Mouse (Mus musculus) midbrain, embryonic 12.5 days (tissue): ENCODE data around the gene Csf2rb2. TPM values are rescaled to one million over a fixed set of nuclear protein-coding genes. Genes with fewer than 3 reads are reported as not detected.
"Not testable (repeated sequence)": the region's sequence is repeated elsewhere in the genome, so short reads cannot be mapped to it uniquely, and the experiment has no call there.

Experiments used
- ATAC-seq: fragments of 200-750 bp; cut with Nextera tagmentation; 2 replicates; pipeline ENCODE4 v1.8.0; 2017; ENCODE audit warnings: low read depth, moderate TSS enrichment, moderate library complexity; ENCODE audit not compliant: low FRiP score
- H3K27ac ChIP-seq: fragments of 300-500 bp; sonication (generic); replicated peaks from 2 replicates; pipeline ENCODE4 v1.5.1; 2016; ENCODE audit warnings: mild to moderate bottlenecking
- H3K27me3 ChIP-seq: fragments of 300-500 bp; sonication (generic); 2 replicates; pipeline ENCODE4 v1.6.1; 2016; ENCODE audit warnings: mild to moderate bottlenecking
- H3K36me3 ChIP-seq: fragments of 300-500 bp; sonication (generic); 2 replicates; pipeline ENCODE4 v1.6.1; 2016
- H3K4me1 ChIP-seq: fragments of 300-500 bp; sonication (generic); 2 replicates; pipeline ENCODE4 v1.6.1; 2016
- H3K4me2 ChIP-seq: fragments of 300-500 bp; sonication (generic); replicated peaks from 2 replicates; pipeline ENCODE4 v1.6.1; 2016; ENCODE audit warnings: mild to moderate bottlenecking, moderate library complexity
- H3K4me3 ChIP-seq: fragments of 300-500 bp; sonication (generic); 2 replicates; pipeline ENCODE4 v1.5.1; 2016; ENCODE audit warnings: mild to moderate bottlenecking
- H3K9ac ChIP-seq: fragments of 300-500 bp; sonication (generic); replicated peaks from 2 replicates; pipeline ENCODE4 v1.6.1; 2016; ENCODE audit warnings: mild to moderate bottlenecking, moderate library complexity
- H3K9me3 ChIP-seq: fragments of 300-500 bp; sonication (generic); 2 replicates; pipeline ENCODE4 v1.6.1; 2016; ENCODE audit warnings: mild to moderate bottlenecking
- WGBS: fragments of 180-500 bp; shearing (Covaris S2); methylation state at CpG from one replicate; pipeline ENCODE4 v1.1.7; 2016; 5-methylcytosine and 5-hydroxymethylcytosine counted together
- polyA plus RNA-seq: library from polyadenylated mRNA; unstranded; fragments of >200 nt; fragmentation: Nextera tagmentation; extraction: Ambion mirVana; gene quantifications from 2 replicates; pipeline ENCODE4 v1.2.1, GENCODE M21; 2016

Csf2rb2 gene
- polyA plus RNA-seq = 0.18 and 0.52 TPM in 2 replicates

DNA sequence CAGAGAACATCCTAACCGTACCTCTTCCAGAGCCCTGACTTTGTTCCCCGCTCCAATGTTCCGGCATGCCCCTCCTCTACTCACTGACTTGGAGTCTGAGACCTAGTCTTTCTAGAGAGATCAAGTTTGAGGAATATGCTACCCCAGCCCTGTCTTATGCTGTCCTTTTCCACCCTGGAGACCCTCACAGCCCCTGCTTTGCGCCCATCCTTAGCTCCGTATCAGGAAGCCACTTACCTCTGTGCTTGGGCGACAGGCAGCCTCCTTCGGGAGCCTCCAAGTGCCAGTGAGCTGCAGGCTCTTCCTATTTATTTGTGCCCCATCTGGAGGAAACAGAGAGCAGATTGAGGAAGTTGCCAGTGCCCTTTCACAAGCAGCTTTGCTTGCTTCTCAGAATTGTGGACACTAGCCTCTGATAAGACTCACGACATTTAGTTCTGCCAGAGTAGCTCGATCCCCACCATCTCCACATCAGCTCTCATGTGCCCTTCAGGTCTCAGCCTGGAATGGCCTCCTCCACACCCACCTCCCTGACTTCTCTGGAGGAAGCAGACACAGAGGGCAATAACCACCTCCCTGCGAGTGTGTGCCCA lies at the start of gene Csf2rb2:
Csf2rb2 (minus strand) TSS at position 381 of the 593 bp plus-strand sequence.
- Histone ChIP-seq H3K27ac (no peak within 1 kb of the TSS), H3K4me2 (no peak within 1 kb of the TSS), H3K27me3 (no peaks in the 10 kb centered on the region; the same call in 1 of the 2 replicates), H3K36me3 (no peaks in the 10 kb centered on the region), H3K9ac (no peak within 1 kb of the TSS), H3K9me3 (no peaks in the 10 kb centered on the region), H3K4me1 (no peaks in the 10 kb centered on the region), H3K4me3 (no peak within 1 kb of the TSS)
- ATAC-seq = no peak
- WGBS = 88% methylated on average over 10 of the region's 10 CpGs

DNA sequence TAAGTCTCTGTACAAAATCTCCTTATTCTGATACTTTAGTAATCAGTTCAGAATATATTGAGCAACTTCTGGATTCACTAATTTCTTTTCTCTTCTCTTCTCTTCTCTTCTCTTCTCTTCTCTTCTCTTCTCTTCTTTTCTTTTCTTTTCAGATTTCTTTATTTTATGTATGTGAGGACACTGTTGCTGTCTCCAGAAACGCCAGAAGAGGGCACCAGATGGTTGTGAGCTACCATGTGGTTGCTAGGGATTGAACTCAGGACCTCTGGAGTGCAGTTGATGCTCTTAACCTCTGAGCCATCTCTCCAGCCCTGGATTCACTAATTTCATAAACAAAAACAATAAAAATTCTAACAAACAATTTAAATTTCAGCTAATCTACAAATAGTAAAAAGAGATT lies 49.4 kb upstream of the Csf2rb2 start:
- Histone ChIP-seq H3K4me1 (no peaks in the 10 kb centered on the region), H3K4me2 (no peak overlapping the region), H3K27me3 (no peaks in the 10 kb centered on the region), H3K27ac (no peak overlapping the region), H3K4me3 (no peak overlapping the region), H3K9me3 (no peaks in the 10 kb centered on the region), H3K36me3 (no peaks in the 10 kb centered on the region), H3K9ac (no peak overlapping the region)
- no peak for ATAC-seq
- WGBS = 4% methylated on average over 1 of the region's 1 CpGs

DNA sequence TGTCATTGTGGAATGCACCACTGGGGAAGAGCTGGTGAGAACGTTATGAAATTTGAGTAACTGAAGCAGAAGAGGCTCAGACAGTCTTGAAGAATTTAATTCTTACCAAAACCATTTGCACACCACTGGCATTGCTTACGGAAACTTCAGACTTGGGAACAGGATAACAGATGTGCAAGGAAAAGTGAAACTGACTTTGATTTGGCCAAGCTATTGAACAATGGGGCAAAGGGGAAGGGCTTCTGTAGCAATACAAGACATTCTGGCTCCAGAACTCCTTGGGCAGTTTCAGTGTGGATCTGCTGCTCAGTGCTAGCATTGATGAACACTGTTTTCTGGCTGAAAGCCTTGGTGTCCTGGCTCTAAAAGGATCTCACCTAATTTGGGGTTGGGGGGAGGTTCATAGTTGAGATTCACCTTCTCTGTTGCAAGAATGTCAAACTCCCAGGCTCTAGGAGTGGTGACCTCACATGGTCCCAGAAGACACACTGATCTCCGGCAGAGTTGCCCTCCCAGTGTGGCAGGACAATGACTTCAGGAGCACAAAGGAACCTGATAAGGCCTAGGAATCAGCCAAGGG lies 46.2 kb upstream of the Csf2rb2 start:
- no peaks in the 10 kb centered on the region for H3K9me3 ChIP-seq
- WGBS = 67% methylated on average over 3 of the region's 3 CpGs
- no peak overlapping the region for H3K4me2 ChIP-seq
- no peak for ATAC-seq
- no peaks in the 10 kb centered on the region for H3K27me3 ChIP-seq
- H3K36me3 ChIP-seq = no peaks in the 10 kb centered on the region
- no peak overlapping the region for H3K27ac ChIP-seq
- no peaks in the 10 kb centered on the region for H3K4me1 ChIP-seq
- no peak overlapping the region for H3K4me3 ChIP-seq
- no peak overlapping the region for H3K9ac ChIP-seq

DNA sequence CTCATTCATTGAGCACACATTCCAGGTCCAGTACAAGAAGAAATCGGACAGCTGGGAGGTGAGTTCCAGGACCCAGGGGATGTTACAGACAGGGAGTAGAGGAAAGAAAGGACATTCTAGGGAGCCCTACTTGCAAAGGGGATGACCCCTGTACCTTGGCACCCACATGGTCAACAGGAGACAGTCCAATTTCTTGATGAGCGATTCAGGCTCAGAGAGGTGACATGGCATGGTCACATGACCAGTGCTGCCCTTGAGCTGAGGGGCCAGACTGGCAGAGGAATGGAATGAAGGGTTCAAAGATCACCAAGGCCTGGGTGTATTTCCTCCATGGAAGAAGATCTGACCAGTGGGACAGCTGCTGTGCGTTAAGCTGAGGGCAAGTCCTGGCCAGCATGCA lies 39.0 kb upstream of the Csf2rb2 start:
- Histone ChIP-seq H3K9me3 (no peaks in the 10 kb centered on the region), H3K27me3 (no peaks in the 10 kb centered on the region), H3K4me1 (no peaks in the 10 kb centered on the region), H3K9ac (no peak overlapping the region), H3K4me3 (no peak overlapping the region), H3K36me3 (no peaks in the 10 kb centered on the region), H3K4me2 (no peak overlapping the region), H3K27ac (no peak overlapping the region)
- no peak for ATAC-seq
- WGBS = 91% methylated on average over 3 of the region's 3 CpGs

DNA sequence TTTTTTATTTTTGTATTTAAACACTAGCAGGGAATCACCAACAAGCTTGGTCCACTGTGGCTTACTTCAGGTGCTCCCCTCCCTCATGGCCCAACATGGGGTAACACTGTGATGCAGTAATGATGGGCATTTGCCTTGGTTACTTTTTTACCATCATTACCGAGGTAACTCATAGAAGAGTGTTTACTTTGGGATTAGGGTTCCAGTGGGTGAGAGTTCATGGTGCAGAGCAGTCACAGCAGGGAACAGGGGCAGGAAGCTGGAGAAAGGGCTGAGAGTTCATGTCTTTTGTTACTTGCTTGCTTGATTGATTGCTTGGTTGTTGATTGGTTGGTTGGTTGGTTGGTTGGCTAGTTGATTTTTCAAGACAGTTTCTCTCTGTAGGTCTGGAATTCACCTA lies 38.2 kb upstream of the Csf2rb2 start:
- no peaks in the 10 kb centered on the region for H3K4me1 ChIP-seq
- ATAC-seq = no peak
- no peaks in the 10 kb centered on the region for H3K9me3 ChIP-seq
- H3K4me2 ChIP-seq = no peak overlapping the region
- H3K27me3 ChIP-seq = no peaks in the 10 kb centered on the region
- WGBS = 15% methylated on average over 1 of the region's 1 CpGs
- no peak overlapping the region for H3K27ac ChIP-seq
- no peak overlapping the region for H3K9ac ChIP-seq
- H3K36me3 ChIP-seq = no peaks in the 10 kb centered on the region
- H3K4me3 ChIP-seq = no peak overlapping the region

DNA sequence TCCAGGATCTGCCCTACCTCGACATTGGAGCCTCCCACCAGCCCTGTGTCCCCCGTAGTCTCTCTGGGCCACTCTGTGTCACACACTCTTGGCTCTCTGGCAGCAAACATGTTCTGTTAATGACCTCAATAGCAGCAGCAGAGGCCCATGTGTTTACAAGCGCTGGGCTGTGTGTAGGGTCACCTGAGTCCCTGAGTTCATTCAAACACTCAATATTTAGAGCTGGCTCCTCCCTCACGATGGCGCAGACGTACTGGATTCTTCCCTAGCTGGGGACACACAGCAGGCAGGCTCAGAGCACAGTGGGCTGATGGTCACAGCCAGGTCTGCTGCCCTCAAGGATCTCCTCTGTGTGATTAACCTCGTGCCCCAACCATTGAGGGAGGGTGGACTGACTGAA lies 35.4 kb upstream of the Csf2rb2 start:
- not testable (repeated sequence) for H3K27me3 ChIP-seq, H3K4me1 ChIP-seq, H3K4me3 ChIP-seq, H3K9ac ChIP-seq, H3K9me3 ChIP-seq, H3K4me2 ChIP-seq, ATAC-seq, H3K36me3 ChIP-seq, H3K27ac ChIP-seq
- 67% methylated on average over 7 of the region's 7 CpGs for WGBS

DNA sequence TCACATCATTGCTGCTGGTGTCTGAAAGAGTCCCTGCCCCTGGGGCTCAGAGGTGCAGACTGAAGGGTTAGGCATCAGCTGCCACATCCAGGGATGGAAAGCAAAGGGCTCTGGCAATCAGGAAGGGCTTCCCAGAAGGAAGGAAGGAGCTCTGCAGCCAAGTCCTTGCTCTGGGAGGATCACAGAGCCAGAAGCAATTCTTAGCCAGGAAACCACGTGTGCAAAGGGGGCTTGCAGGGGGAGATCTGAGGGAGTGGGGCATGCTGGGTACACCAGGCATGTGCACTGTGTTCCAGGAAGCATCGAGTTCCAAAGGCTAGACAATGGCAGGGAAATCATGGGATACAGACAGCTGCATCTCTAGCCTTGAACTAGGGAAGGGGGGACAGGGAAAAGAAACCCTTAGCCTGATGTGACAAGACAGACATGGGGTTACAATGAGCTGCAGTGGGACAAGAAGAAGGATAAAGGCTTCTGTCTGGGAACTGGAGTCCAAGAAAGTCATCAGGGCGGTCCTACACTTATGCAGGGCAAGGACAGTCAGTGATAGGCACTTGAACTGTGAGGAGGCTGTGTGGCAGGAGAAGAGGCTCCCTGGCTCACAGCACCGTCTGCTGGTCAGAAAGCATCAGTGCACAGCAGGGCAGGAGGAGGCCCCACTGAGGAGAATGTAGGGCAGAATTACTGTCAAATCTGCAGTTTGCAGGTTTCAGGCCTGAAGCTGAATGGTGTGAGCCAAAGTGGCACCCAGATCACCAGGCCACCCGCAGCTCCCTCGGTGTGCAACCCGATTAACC lies 34.3 kb upstream of the Csf2rb2 start:
- not testable (repeated sequence) for H3K36me3 ChIP-seq, H3K9me3 ChIP-seq, H3K4me2 ChIP-seq, H3K27ac ChIP-seq, ATAC-seq, H3K27me3 ChIP-seq, H3K4me1 ChIP-seq, H3K4me3 ChIP-seq, H3K9ac ChIP-seq
- WGBS = 46% methylated on average over 7 of the region's 7 CpGs

DNA sequence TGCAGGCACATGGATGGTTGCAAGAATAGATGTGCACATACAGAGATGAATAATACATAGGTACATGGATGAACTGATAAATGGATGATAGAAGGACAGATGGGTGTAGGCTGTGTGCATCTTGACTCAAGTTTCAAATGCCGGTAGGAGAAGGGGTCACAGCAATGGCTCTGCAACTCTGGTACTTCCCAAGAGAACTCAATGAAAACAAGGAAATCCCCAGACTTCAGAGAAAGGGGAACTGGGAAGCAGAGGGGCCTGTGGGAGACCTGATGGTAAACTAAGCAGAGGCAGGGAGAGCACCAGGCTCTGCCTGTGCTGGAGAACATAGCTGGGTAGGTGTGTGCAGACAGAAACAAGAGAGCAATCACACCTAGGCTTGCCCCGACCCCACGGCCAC lies 28.9 kb upstream of the Csf2rb2 start:
- ATAC-seq = no peak
- Histone ChIP-seq H3K4me1 (no peaks in the 10 kb centered on the region), H3K4me2 (no peak overlapping the region), H3K27me3 (no peaks in the 10 kb centered on the region), H3K4me3 (no peak overlapping the region), H3K27ac (no peak overlapping the region), H3K9ac (no peak overlapping the region), H3K9me3 (no peaks in the 10 kb centered on the region), H3K36me3 (no peaks in the 10 kb centered on the region)
- whole genome bisulfite sequencing = 85% methylated on average over 3 of the region's 3 CpGs

DNA sequence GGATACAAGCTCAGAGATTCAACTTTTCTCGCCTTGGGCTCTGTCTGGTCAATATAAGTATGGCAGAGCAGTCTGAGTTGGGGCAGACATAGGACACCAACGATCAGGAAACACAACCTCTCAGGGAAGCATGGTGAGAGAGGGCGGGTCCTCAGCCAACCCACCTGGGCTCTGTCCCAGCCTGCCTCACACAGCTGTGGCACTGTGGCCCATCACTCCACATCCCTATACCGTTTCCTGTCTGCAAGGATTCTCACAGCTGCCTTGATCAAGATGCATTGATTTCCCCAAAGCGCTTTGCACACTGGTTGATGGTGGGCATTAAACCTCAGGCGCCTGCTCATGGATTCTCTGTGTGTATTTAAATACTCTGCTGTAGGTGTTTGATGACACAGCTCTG lies 27.5 kb upstream of the Csf2rb2 start:
- H3K36me3 ChIP-seq = no peaks in the 10 kb centered on the region
- no peak overlapping the region for H3K4me2 ChIP-seq
- H3K4me1 ChIP-seq = peaks cover 4% of the 10 kb centered on the region; the same call in 1 of the 2 replicates
- H3K9me3 ChIP-seq = no peaks in the 10 kb centered on the region
- H3K27me3 ChIP-seq = no peaks in the 10 kb centered on the region
- ATAC-seq = no peak
- no peak overlapping the region for H3K27ac ChIP-seq
- no peak overlapping the region for H3K4me3 ChIP-seq
- H3K9ac ChIP-seq = no peak overlapping the region
- WGBS = 78% methylated on average over 6 of the region's 6 CpGs

DNA sequence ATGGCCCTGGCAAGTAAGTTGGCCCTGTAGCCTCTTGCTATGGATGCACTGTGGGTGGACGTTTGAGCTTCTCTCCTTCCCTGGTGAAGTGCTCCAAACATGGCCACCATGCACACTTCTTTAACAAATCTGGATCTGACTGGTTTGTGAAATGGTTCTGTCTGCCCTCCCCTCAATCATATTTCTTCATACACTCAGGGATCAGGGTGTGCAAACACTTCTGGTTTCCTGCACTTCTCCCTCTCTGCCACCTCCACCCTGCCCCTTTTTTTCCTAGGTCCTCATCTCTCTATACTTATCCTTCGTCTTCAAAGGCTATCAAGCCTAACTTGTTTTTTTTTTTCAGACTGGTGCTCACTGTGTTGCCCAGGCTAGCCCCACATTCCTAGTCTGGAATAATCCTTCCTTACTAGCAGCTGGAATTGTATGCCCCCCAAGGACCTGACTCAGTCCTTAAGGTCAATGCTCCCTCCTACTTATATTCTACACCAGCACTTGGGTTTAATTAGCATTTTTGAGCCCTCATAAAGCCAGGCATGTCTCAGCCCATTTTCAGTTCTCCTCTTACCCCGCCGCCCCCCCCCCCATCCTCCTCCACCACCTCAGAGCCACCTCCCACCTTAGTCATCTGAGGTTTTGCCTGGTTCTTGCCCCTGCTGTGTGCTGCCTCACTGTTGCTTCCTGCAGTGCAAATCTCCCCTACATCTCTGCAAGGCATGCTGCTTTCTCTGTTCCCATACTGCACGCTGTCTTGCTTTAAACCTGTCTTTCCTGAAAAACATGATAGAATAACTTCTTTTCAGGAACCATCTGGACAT lies 26.2 kb upstream of the Csf2rb2 start:
- Histone ChIP-seq H3K9ac (no peak overlapping the region), H3K4me3 (no peak overlapping the region), H3K27me3 (no peaks in the 10 kb centered on the region), H3K9me3 (no peaks in the 10 kb centered on the region), H3K36me3 (no peaks in the 10 kb centered on the region), H3K27ac (no peak overlapping the region), H3K4me1 (peaks cover 4% of the 10 kb centered on the region; the same call in 1 of the 2 replicates), H3K4me2 (no peak overlapping the region)
- ATAC-seq = no peak
- WGBS = 81% methylated on average over 5 of the region's 5 CpGs

DNA sequence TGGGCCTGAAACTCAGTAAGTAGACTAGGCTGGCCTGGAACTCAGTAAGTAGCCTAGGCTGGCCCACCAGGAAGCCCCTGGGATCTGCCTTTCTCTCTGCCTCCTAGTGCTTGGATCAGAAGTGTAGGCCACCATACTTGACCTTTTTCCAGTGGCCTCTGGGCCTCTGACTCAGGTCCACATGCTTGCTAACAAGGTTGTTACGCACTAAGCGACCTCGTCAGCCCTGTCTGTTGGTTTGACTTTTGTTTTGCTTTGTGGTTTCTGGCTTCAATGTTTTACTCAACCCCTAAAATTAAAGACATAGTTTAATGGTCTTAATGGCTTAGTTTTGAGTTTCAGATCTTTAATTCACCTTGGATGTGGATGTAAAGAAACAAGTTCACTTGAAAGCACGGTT lies 25.2 kb upstream of the Csf2rb2 start:
- no peaks in the 10 kb centered on the region for H3K27me3 ChIP-seq
- H3K4me2 ChIP-seq = no peak overlapping the region
- no peaks in the 10 kb centered on the region for H3K9me3 ChIP-seq
- no peak overlapping the region for H3K9ac ChIP-seq
- no peak for ATAC-seq
- no peak overlapping the region for H3K4me3 ChIP-seq
- peaks cover 4% of the 10 kb centered on the region; the same call in 1 of the 2 replicates for H3K4me1 ChIP-seq
- no peaks in the 10 kb centered on the region for H3K36me3 ChIP-seq
- no peak overlapping the region for H3K27ac ChIP-seq
- 83% methylated on average over 4 of the region's 4 CpGs for WGBS

DNA sequence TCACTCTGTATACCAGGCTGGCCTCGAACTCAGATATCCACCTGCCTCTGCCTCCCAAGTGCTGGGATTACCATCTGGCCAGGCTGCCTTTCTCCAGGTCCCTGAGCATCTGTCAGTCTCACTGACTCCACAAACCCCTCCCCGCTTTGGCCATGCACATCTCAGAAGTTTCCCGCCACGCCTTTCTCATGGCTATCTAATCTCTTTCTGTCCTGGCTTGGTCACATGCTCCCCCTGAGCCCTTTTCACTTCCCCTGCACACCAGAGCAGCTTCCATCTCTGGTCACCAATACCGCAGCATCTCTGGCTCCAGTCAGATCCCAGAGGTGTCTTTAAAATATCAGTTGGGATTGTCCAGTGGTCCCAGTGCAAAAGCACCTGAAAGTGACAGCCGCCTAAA lies 24.5 kb upstream of the Csf2rb2 start:
- H3K4me1 ChIP-seq, ATAC-seq, H3K36me3 ChIP-seq, H3K9ac ChIP-seq, H3K27ac ChIP-seq, H3K27me3 ChIP-seq, H3K9me3 ChIP-seq, H3K4me3 ChIP-seq, H3K4me2 ChIP-seq: not testable (repeated sequence)
- 73% methylated on average over 6 of the region's 6 CpGs for WGBS
